Mouse (Mus musculus) gastrocnemius, postnatal 14 days (tissue): ENCODE results near the gene Olfr161. TPM values are rescaled to one million over a fixed set of nuclear protein-coding genes. Genes with fewer than 3 reads are reported as not detected.
"Not testable (repeated sequence)": the region's sequence is repeated elsewhere in the genome, so short reads cannot be mapped to it uniquely, and the experiment has no call there.

Source experiments
- DNase-seq: peaks from one replicate; pipeline ENCODE4 v3.0.0; 2021; ENCODE audit warnings: mixed read lengths
- intact Hi-C: fragments of 180-260 bp; cut with DNase I; formaldehyde crosslinking; loops from one replicate; pipeline ENCODE4 v1.15.1; 2025; ENCODE audit warnings: low total_unique reads
- long read RNA-seq, 2 experiments: library from polyadenylated mRNA; stranded (forward); transcript quantifications; one replicate each; pipeline ENCODE4 v2.0.0; 2021
- total RNA-seq, 2 experiments: library from RNA; stranded (reverse); gene quantifications; 2 replicates each; pipeline ENCODE4 v1.2.3; 2021

The Olfr161 gene
- total RNA-seq: not detected
- long read RNA-seq, experiment 1: 0 reads
- long read RNA-seq, experiment 2: 0 reads

DNA sequence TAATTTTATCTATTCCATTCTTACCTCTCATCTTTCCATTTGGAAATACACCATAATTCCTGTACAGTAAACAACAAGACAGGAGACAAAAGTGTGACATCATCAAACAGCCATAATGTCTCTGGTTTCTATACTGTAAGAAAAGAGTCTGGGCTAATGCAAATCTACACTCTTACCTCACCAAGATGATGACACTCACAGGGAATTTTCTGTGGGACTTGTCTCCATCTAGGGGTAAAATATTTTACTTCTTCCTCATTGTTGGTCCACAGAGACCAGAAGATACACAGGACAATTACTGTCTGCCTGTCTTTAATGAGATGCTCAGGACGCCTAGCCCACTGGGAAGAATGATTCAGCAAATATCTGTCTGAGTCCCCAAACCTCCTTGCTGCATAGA is at the start of gene Olfr161:
Olfr161 (plus strand) TSS at position 352 of the 400 bp plus-strand sequence.
- DNase-seq: no peak
- intact Hi-C loops: no loop called here

GRCm38 (mm10) chr16:3563553-3563952 is 27.3 kb upstream of the Olfr161 start:
- intact Hi-C loops: no loop called here
- no peak for DNase-seq

DNA sequence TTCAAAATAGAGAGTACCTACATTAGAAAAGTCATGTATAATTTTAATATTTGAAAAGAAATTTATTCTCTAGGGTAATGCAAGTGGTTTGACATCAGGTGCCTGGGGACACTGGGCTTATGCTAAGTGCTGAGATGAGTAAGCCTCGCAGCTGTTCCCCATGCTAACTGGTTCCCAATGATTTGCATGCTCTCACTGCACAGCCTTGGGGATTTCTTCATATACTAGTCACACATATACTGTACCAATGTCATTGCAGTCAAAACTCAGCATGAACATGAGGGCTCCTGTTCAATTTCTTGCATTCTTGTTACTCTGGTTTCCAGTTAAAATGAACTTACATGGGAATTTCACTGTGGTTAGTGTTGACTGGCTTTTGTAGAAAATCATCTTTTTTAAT is 13.2 kb upstream of the Olfr161 start:
- DNase-seq, intact Hi-C loops: not testable (repeated sequence)

- intact Hi-C loops: not testable (repeated sequence)
These were observed 12.5 kb upstream of the Olfr161 start for GRCm38 (mm10) chr16:3578227-3578848.

GRCm38 (mm10) chr16:3631376-3631775 is 40.5 kb downstream of the Olfr161 start:
- not testable (repeated sequence) for DNase-seq

More at GRCm38 (mm10) chr16:3578227-3578848, 12.5 kb upstream of the Olfr161 start:
- DNase-seq: not testable (repeated sequence)

GRCm38 (mm10) chr16:3632572-3633361 is 41.9 kb downstream of the Olfr161 start:
- intact Hi-C loops, DNase-seq: not testable (repeated sequence)

More at GRCm38 (mm10) chr16:3631376-3631775, 40.5 kb downstream of the Olfr161 start:
- intact Hi-C loops: not testable (repeated sequence)

Other genes with a start within 250 kb of the Olfr161 start
- not detected for gene Mefv, start 127.1 kb downstream of the Olfr161 start, total RNA-seq
- 1 to 10 TPM; 6.0 to 6.7 TPM for gene Zfp263, start 153.1 kb downstream of the Olfr161 start, total RNA-seq
- gene Olfr15, start 239.8 kb downstream of the Olfr161 start, total RNA-seq: not detected